Mouse (Mus musculus): ENCODE results near the gene Gm20911. TPM values are rescaled to one million over a fixed set of nuclear protein-coding genes. Genes with fewer than 3 reads are reported as not detected.
"Not testable (repeated sequence)": the region's sequence is repeated elsewhere in the genome, so short reads cannot be mapped to it uniquely, and the experiment has no call there.

The Gm20911 gene
- total RNA-seq (2021), result not detected
- long read RNA-seq, experiment 1, result 0 reads
- long read RNA-seq, experiment 2, result 0 reads

DNA sequence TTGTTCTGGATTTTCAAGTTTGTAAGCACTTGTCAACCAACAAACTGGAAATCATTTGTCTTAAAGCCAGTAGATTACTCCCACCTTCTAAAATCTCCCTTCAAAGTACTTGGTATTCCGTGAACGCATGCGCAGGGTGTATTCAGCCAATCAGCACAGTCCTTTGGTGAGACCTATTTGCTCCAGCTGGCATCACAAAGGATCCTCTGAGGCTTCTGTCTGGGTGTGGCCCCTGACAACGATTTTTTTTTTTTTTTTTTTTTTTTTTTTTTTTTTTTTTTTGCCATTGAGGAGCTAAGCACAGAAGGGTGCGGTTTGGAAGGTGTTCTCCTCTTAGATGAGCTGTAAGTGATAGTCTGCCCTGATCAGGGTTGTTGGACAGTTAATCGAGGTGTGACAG is at the start of gene Gm20911:
Gene Gm20911 (plus strand): TSS at position 301 of the 400 bp plus-strand sequence.
- intact Hi-C loops (cut with DNase I), result not testable (repeated sequence)

More for the DNA sequence above, at the start of gene Gm20911:
- not testable (repeated sequence) for DNase-seq
